Mouse (Mus musculus) telencephalon, adult 2 months (tissue): ENCODE data around the gene Olfr394.
"Not testable (repeated sequence)": the region's sequence is repeated elsewhere in the genome, so short reads cannot be mapped to it uniquely, and the experiment has no call there.

Experiments used
- DNase-seq: peaks from one replicate; pipeline ENCODE4 v3.0.0-alpha.2; 2011; ENCODE audit warnings: low read depth, low spot score

Olfr394 gene

DNA sequence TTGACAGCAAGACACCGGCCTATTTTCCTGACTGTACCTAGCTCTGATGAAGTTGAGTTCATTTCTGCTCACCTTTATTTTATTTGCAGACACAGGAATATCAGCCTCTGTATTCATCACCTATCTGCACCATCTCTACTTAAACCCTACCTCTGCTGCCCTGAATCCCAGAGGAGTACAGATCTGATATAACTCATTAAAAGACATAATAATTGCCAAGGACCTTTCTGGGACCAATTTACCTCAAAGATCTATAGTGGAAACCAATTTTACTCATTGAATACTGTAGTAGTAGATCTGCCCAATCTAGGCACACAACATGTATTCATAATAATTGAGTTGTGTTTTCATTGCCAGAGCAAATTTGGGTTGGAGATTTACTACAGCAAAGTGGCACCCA, at the start of gene Olfr394:
Gene Olfr394, minus strand, starts transcription at position 101 of the 400 bp plus-strand sequence.
- no peak for DNase-seq

- DNase-seq, result no peak
Observed at GRCm38 (mm10) chr11:73936377-73936776, 45.8 kb upstream of the Olfr394 start, which contains the start of gene Olfr23. Gene Olfr23, plus strand, starts transcription at chr11:73936677.

GRCm38 (mm10) chr11:73909199-73909598, 18.6 kb upstream of the Olfr394 start, which contains the start of gene Olfr395:
Gene Olfr395, minus strand, starts transcription at chr11:73909299.
- not testable (repeated sequence) for DNase-seq

GRCm38 (mm10) chr11:73851354-73851753, 39.2 kb downstream of the Olfr394 start, which contains the start of gene Olfr393:
Gene Olfr393, minus strand, starts transcription at chr11:73851454.
- DNase-seq, result no peak
